Comparison of ENCODE assay signal across 8 mouse cellular contexts in the genomic region with DNA sequence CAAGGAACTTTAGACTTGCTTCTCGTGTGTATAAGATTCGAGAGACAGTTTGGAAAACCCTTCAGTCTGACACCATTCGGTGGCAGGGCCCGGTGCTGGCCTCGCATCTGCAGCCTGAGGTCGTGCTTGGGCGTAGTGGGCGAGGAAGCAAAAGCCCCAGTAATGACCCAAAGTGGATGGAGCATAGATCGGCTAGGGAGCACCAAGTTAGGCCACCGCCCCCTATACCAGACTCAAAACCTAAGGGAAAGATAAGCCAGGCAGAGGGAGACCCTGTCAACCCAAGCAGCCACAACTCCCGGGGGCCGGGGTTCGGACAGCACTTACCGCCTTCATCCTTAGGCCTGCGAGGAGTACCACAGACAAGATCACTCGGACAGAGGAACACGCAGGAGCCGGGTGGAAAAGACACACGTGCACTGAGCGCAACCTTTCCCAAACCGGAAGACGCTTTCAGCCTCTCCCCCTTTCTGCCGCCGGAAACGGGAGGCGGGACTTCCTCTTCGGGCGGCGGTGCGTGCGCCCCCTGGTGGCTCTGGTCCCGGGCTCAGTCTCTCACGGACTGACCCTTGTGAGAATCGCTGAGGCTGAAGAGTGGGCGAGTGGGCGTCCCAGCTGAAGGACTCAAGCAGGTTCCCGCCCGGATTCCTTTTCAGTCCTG. TPM values are rescaled to one million over a fixed set of nuclear protein-coding genes. Genes with fewer than 3 reads are reported as not detected.
DNase-seq lines count a peak whose midpoint lies in the region; ATAC-seq and TF ChIP-seq lines count a peak whose summit lies in the region.

A gene (minus strand): TSS at position 472 of the 661 bp plus-strand sequence.

- TF ChIP-seq POLR2A in lung, adult 2 months (IDR thresholded peaks at IDR 0.05; ENCODE audit: borderline replicate concordance, extremely low read depth, low read depth, low read length), result 0 out of 2 replicates have a peak, but pooled peaks have one; percentile 50

- H3K9ac ChIP-seq in forebrain, embryonic 14.5 days (ENCODE audit: low read length), result peak within 1 kb of the TSS; percentile 83

- TF ChIP-seq CTCF in lung, adult 2 months (IDR thresholded peaks at IDR 0.05; ENCODE audit: insufficient read depth, low read length), result peak; percentile 69

- DNase-seq in ES-CJ7 (ENCODE audit: low read depth, low spot score), result peak; percentile 92
- peak; percentile 89 for DNase-seq in cerebellum, adult 11 months
- DNase-seq in forebrain, embryonic 14.5 days (ENCODE audit: low spot score), result peak; percentile 93
- DNase-seq in heart, postnatal 25 days (ENCODE audit: low spot score), result peak; percentile 79
- DNase-seq in layer of hippocampus, adult 18-20 months (ENCODE audit: low spot score in 2 of 2), result peak; percentile 89 to 96
- DNase-seq in lung, adult 2 months, result peak; percentile 95
- peak; percentile 80 to 82 for DNase-seq in thymus, adult 18-20 months

- peak; percentile 99 for ATAC-seq in forebrain, embryonic 14.5 days
- ATAC-seq in neutrophil, adult 5-6 weeks (ENCODE audit: extremely low read depth, insufficient number of reproducible peaks, low FRiP score, poor library complexity, severe bottlenecking), result peak; percentile 92

- H3K4me1 ChIP-seq in forebrain, embryonic 14.5 days (ENCODE audit: control insufficient read depth, insufficient read depth, low read length), result 0 out of 2 replicates have a peak, but pooled peaks cover 4% of the 10 kb centered on the region
- H3K4me1 ChIP-seq in lung, adult 2 months (ENCODE audit: control insufficient read depth, insufficient read depth, low read length), result peaks cover 6% of the 10 kb centered on the region

- H3K9me3 ChIP-seq in forebrain, embryonic 14.5 days (replicated peaks; ENCODE audit: control insufficient read depth, low read length), result no peaks in the 10 kb centered on the region

- peak within 1 kb of the TSS; percentile 48; the same call in 1 of the 2 replicates for H3K27ac ChIP-seq in forebrain, embryonic 14.5 days (ENCODE audit: low read depth, low read length)

- peak within 1 kb of the TSS; percentile 72 for H3K4me2 ChIP-seq in forebrain, embryonic 14.5 days (ENCODE audit: low read length)

- no peaks in the 10 kb centered on the region for H3K27me3 ChIP-seq in forebrain, embryonic 14.5 days (replicated peaks; ENCODE audit: control insufficient read depth, insufficient read depth, low read length)

- WGBS in forebrain, embryonic 14.5 days, result under 1% methylated on average over 38 of the region's 38 CpGs
- under 1% methylated on average over 38 of the region's 38 CpGs for WGBS in lung, adult 2 months

- intact Hi-C loops in heart, postnatal 25 days (cut with DNase I), result loop anchor here (2.0 to 5.0 kb wide), 2 partner anchors 18 to 98 kb away; a partner anchor contains a TSS

- peak within 1 kb of the TSS; percentile 83 for H3K4me3 ChIP-seq in forebrain, embryonic 14.5 days (ENCODE audit: low read depth, low read length)
- H3K4me3 ChIP-seq in lung, adult 2 months (replicated peaks; ENCODE audit: extremely low read depth, low read depth, low read length), result peak within 1 kb of the TSS; percentile 96

- peaks cover 21% of the 10 kb centered on the region for H3K36me3 ChIP-seq in forebrain, embryonic 14.5 days (ENCODE audit: control insufficient read depth, insufficient read depth, low read length)

RNA-seq across cellular contexts. Expression of the gene that starts here (rescaled TPM):
- polyA plus RNA-seq in forebrain, embryonic 14.5 days (2014; fragmentation: Nextera tagmentation; extraction: Ambion mirVana), result 6.4 and 6.9 TPM in 2 replicates
- 1 to 10 TPM; 6.1 to 6.7 TPM for total RNA-seq in heart, postnatal 25 days (2021)
- total RNA-seq in layer of hippocampus, adult 18-20 months (2021), result 10 to 100 TPM; 14.3 to 14.6 TPM
- 1.9 and 2.7 TPM in 2 replicates for polyA plus RNA-seq in lung, adult 2 months (2012; rRNA removed)
- total RNA-seq in neutrophil, adult 5-6 weeks (2017), result 16.9 and 18.2 TPM in 2 replicates

Comparison
In these comparisons a context has a peak if more than half of its experiments do, and no peak if none do; other contexts are left out.
1. Peak in every context shown above with its lines: DNase-seq, ATAC-seq, H3K4me3 ChIP-seq and H3K27ac ChIP-seq.